Comparison of ENCODE assay signal across 7 mouse cellular contexts in the genomic region with DNA sequence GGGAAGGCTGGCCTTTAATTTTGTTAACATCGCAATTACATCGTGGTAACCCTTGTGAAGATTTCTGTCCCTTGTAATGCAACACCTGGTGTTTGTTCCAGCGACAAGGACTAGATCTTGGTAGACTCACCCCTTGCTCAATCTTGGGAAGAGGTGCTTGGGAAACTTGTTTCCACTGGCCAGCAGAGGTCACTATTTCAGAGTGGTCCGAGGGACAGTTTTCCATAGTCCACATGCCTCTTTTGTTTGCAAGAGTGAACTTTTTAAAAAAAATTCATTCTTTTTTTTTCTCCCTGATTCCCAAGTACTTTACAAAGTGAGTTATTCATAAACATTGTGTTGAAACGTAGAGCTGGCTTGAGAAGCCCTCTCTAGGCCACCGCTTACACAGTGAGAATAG. TPM values are rescaled to one million over a fixed set of nuclear protein-coding genes. Genes with fewer than 3 reads are reported as not detected.
DNase-seq lines count a peak whose midpoint lies in the region; ATAC-seq lines count a peak whose summit lies in the region.

No protein-coding gene starts in this region.

- DNase-seq in layer of hippocampus, adult 9-10 months (ENCODE audit: low spot score): peak; percentile 12
- no peak for DNase-seq in layer of hippocampus, postnatal 36 days
- peak; percentile 67 for DNase-seq in adrenal gland, postnatal 14 days
- DNase-seq in embryonic facial prominence, embryonic 14.5 days (ENCODE audit: low spot score): peak; percentile 72
- peak; percentile 64 to 71 for DNase-seq in kidney, postnatal 4 days
- peak; percentile 83 for DNase-seq in midbrain, embryonic 14.5 days
- no peak for DNase-seq in ovary, adult 18-20 months (ENCODE audit: low spot score)

- H3K4me2 ChIP-seq in embryonic facial prominence, embryonic 14.5 days (ENCODE audit: low read depth, low read length): no peak overlapping the region
- H3K4me2 ChIP-seq in midbrain, embryonic 14.5 days (ENCODE audit: low read length): no peak overlapping the region

- H3K36me3 ChIP-seq in embryonic facial prominence, embryonic 14.5 days (ENCODE audit: control insufficient read depth, insufficient read depth, low read length): 0 out of 2 replicates have a peak, but pooled peaks cover 7% of the 10 kb centered on the region
- peaks cover 3% of the 10 kb centered on the region; the same call in 1 of the 2 replicates for H3K36me3 ChIP-seq in midbrain, embryonic 14.5 days (ENCODE audit: control insufficient read depth, insufficient read depth, low read length)

- no peaks in the 10 kb centered on the region for H3K9me3 ChIP-seq in embryonic facial prominence, embryonic 14.5 days (ENCODE audit: control insufficient read depth, low read length)
- H3K9me3 ChIP-seq in midbrain, embryonic 14.5 days (ENCODE audit: control insufficient read depth, low read length): no peaks in the 10 kb centered on the region

- no peak overlapping the region for H3K4me3 ChIP-seq in embryonic facial prominence, embryonic 14.5 days (ENCODE audit: low read depth, low read length)
- H3K4me3 ChIP-seq in midbrain, embryonic 14.5 days (replicated peaks; ENCODE audit: low read depth, low read length): no peak overlapping the region

- peak; percentile 60; the same call in 1 of the 2 replicates for ATAC-seq in embryonic facial prominence, embryonic 14.5 days (ENCODE audit: low read depth)
- ATAC-seq in midbrain, embryonic 14.5 days (ENCODE audit: low FRiP score, low TSS enrichment): no peak

- H3K9ac ChIP-seq in embryonic facial prominence, embryonic 14.5 days (ENCODE audit: low read depth, low read length): no peak overlapping the region
- no peak overlapping the region for H3K9ac ChIP-seq in midbrain, embryonic 14.5 days (replicated peaks; ENCODE audit: low read length)

- H3K27ac ChIP-seq in embryonic facial prominence, embryonic 14.5 days (replicated peaks; ENCODE audit: low read depth, low read length): no peak overlapping the region
- no peak overlapping the region for H3K27ac ChIP-seq in midbrain, embryonic 14.5 days (replicated peaks; ENCODE audit: low read depth, low read length)

- peaks cover 5% of the 10 kb centered on the region; the same call in 1 of the 2 replicates for H3K4me1 ChIP-seq in embryonic facial prominence, embryonic 14.5 days (ENCODE audit: control insufficient read depth, insufficient read depth, low read length)
- H3K4me1 ChIP-seq in midbrain, embryonic 14.5 days (ENCODE audit: control insufficient read depth, insufficient read depth, low read length): peaks cover 5% of the 10 kb centered on the region; the same call in 1 of the 2 replicates

- 19% methylated on average over 6 of the region's 6 CpGs for WGBS in embryonic facial prominence, embryonic 14.5 days
- WGBS in midbrain, embryonic 14.5 days: 20% methylated on average over 6 of the region's 6 CpGs

- no peaks in the 10 kb centered on the region for H3K27me3 ChIP-seq in embryonic facial prominence, embryonic 14.5 days (replicated peaks; ENCODE audit: control insufficient read depth, insufficient read depth, low read length)
- no peaks in the 10 kb centered on the region for H3K27me3 ChIP-seq in midbrain, embryonic 14.5 days (ENCODE audit: control insufficient read depth, insufficient read depth, low read length)

RNA-seq across cellular contexts. Expression of gene Glis1, which starts 12.2 kb away (rescaled TPM):
- total RNA-seq in layer of hippocampus, postnatal 36 days (2021): 1 to 10 TPM; 1.2 to 2.3 TPM
- 0.30 and 1.2 TPM in 2 replicates for total RNA-seq in adrenal gland, postnatal 14 days (2021)
- polyA plus RNA-seq in embryonic facial prominence, embryonic 14.5 days (2014; fragmentation: Nextera tagmentation; extraction: Ambion mirVana): 10.8 and 12.1 TPM in 2 replicates
- 1.6 TPM in 2 replicates for polyA plus RNA-seq in midbrain, embryonic 14.5 days (2014; fragmentation: Nextera tagmentation; extraction: Ambion mirVana)

RNA-seq across cellular contexts. Expression of gene Ndc1, which starts 54.6 kb away (rescaled TPM):
- 10 to 100 TPM; 11.0 to 12.5 TPM for total RNA-seq in layer of hippocampus, postnatal 36 days (2021)
- 15.1 and 15.9 TPM in 2 replicates for total RNA-seq in adrenal gland, postnatal 14 days (2021)
- 34.0 and 36.8 TPM in 2 replicates for polyA plus RNA-seq in embryonic facial prominence, embryonic 14.5 days (2014; fragmentation: Nextera tagmentation; extraction: Ambion mirVana)
- 16.5 and 23.2 TPM in 2 replicates for polyA plus RNA-seq in midbrain, embryonic 14.5 days (2014; fragmentation: Nextera tagmentation; extraction: Ambion mirVana)

Comparison
In these comparisons a context has a peak if more than half of its experiments do, and no peak if none do; other contexts are left out.
1. DNase-seq: peak in layer of hippocampus, adult 9-10 months (single experiment), adrenal gland, postnatal 14 days (single experiment), embryonic facial prominence, embryonic 14.5 days (single experiment), kidney, postnatal 4 days (2 of 2) and midbrain, embryonic 14.5 days (single experiment); none in layer of hippocampus, postnatal 36 days (0 of 2) and ovary, adult 18-20 months (single experiment).